Mouse (Mus musculus) G1E (cell line): ENCODE data around the gene Nfyc.

Source experiments
- CTCF ChIP-seq: IDR thresholded peaks from 2 replicates; pipeline ENCODE4 v1.5.1; 2012; ENCODE audit warnings: low read depth, low read length, inconsistent platforms, mixed read lengths
- GATA1 ChIP-seq: IDR thresholded peaks from 2 replicates; pipeline ENCODE4 v1.6.1; 2012; ENCODE audit warnings: borderline replicate concordance, low read length, inconsistent platforms, mixed read lengths
- POLR2AphosphoS5 ChIP-seq: IDR thresholded peaks from 2 replicates; pipeline ENCODE4 v1.6.1; 2012; ENCODE audit warnings: low read depth, low read length, inconsistent platforms; ENCODE audit not compliant: insufficient replicate concordance

DNA sequence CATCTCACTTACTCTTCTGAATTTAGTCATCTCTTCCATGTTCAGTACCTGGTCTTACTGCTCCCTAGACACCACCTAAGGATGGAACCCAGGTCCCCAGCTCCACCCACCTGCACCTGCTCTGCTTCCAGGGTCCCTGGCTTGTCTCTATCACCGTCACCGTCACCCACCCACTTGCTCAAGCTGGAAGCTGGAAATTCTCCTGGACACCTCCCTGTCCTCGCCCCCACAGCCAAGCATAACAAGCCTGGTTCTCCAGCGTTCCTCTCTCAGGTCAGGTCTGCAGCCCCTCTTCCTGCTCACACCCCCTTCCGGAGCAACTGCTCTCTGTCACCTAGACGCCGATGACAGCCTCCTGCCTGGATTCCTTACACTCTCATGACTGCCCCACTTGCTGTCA lies 28.5 kb upstream of the Nfyc start:
- TF ChIP-seq CTCF (no peak), GATA1 (no peak), POLR2AphosphoS5 (no peak)
